Mouse (Mus musculus) testis, adult 2 months (tissue): ENCODE data around the gene Uqcr11.

Experiments
- CTCF ChIP-seq: fragments of 200-500 bp; IDR thresholded peaks from 2 replicates; pipeline ENCODE4 v1.5.1; 2012; ENCODE audit warnings: low read depth, mild to moderate bottlenecking, inconsistent platforms, low read length, moderate library complexity; ENCODE audit not compliant: control insufficient read depth, insufficient read depth, insufficient replicate concordance
- POLR2A ChIP-seq: fragments of 200-500 bp; IDR thresholded peaks from 2 replicates; pipeline ENCODE4 v1.6.1; 2012; ENCODE audit warnings: low read depth, mild to moderate bottlenecking, inconsistent platforms, low read length, moderate library complexity; ENCODE audit not compliant: control insufficient read depth

GRCm38 (mm10) chr10:80425041-80425440 lies 18.4 kb upstream of the Uqcr11 start:
- TF ChIP-seq CTCF = no peak
- no peak for TF ChIP-seq POLR2A
